Mouse (Mus musculus): Measurements from ENCODE around the gene Frk. TPM values are rescaled to one million over a fixed set of nuclear protein-coding genes. Genes with fewer than 3 reads are reported as not detected.

The Frk gene
- polyA plus RNA-seq, 2 experiments = 3.6 to 7.4 TPM

- no peaks in the 10 kb centered on the region for H3K9me3 ChIP-seq (ENCODE audit: control insufficient read depth, low read length)
- no peak overlapping the region for H3K4me2 ChIP-seq (replicated peaks; ENCODE audit: low read depth, low read length, severe bottlenecking)
- no peak for DNase-seq (ENCODE audit: low spot score)
These were observed 14.2 kb upstream of the Frk start for GRCm38 (mm10) chr10:34469037-34469436.

DNA sequence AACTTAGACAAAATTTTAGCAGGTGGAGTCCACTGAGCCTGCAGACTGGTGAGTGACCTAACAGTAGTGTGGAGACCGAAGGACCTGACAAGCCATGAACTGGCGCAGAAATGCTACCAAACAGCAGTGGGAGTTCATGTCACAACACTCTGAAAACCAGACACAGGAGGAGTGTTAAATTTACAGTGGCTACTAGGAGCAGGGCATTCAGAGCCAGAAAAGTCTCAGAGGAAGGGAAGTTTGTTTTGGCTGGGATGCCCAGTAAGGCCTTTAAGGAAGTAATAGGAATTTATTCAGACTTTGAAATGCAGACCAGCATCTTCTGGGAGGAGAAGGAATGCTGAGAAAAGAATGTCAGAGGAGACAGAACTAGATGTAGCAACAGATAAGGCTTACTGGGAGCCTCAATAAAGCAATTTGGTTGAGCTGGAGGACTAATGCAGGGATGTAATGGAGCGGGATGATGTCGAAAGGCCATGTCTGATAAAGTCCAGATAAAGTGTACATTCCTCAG is 3.2 kb upstream of the Frk start:
- no peak for DNase-seq (ENCODE audit: low spot score)
- ATAC-seq (ENCODE audit: low FRiP score, low read depth) = no peak

More at GRCm38 (mm10) chr10:34469037-34469436, 14.2 kb upstream of the Frk start:
- TF ChIP-seq POLR2A (IDR thresholded peaks at IDR 0.05; ENCODE audit: borderline replicate concordance, extremely low read depth, insufficient read depth, insufficient read length) = no peak
- no peak overlapping the region for H3K4me3 ChIP-seq (replicated peaks; ENCODE audit: low read length)
- 78% methylated on average over 2 of the region's 2 CpGs for WGBS
- no peaks in the 10 kb centered on the region for H3K4me1 ChIP-seq (ENCODE audit: control insufficient read depth, insufficient read depth, low read length)
- no peak overlapping the region for H3K9ac ChIP-seq (ENCODE audit: low read depth, low read length, severe bottlenecking)
- H3K36me3 ChIP-seq (ENCODE audit: control insufficient read depth, insufficient read depth, low read length) = no peaks in the 10 kb centered on the region
- ATAC-seq (ENCODE audit: low FRiP score, low read depth) = no peak
- no peak overlapping the region for H3K27ac ChIP-seq (replicated peaks; ENCODE audit: low read depth, low read length)
- no peaks in the 10 kb centered on the region for H3K27me3 ChIP-seq (ENCODE audit: control insufficient read depth, insufficient read depth, low read length)

GRCm38 (mm10) chr10:34484014-34484411 is 814 bp downstream of the Frk start:
- H3K27ac ChIP-seq (replicated peaks; ENCODE audit: low read depth, low read length) = peak overlapping the region; percentile 76
- WGBS = 58% methylated on average over 14 of the region's 14 CpGs
- no peaks in the 10 kb centered on the region for H3K4me1 ChIP-seq (ENCODE audit: control insufficient read depth, insufficient read depth, low read length)
- H3K36me3 ChIP-seq (ENCODE audit: control insufficient read depth, insufficient read depth, low read length) = no peaks in the 10 kb centered on the region
- peak overlapping the region; percentile 55 for H3K4me2 ChIP-seq (replicated peaks; ENCODE audit: low read depth, low read length, severe bottlenecking)
- H3K9me3 ChIP-seq (ENCODE audit: control insufficient read depth, low read length) = no peaks in the 10 kb centered on the region
- peak overlapping the region; percentile 39 for H3K4me3 ChIP-seq (replicated peaks; ENCODE audit: low read length)
- ATAC-seq (ENCODE audit: low FRiP score, low read depth) (peak; percentile 38; the same call in 1 of the 2 replicates), DNase-seq (ENCODE audit: low spot score) (peak; percentile 12)
- H3K9ac ChIP-seq (ENCODE audit: low read depth, low read length, severe bottlenecking) = peak overlapping the region; percentile 59
- no peak for TF ChIP-seq POLR2A (IDR thresholded peaks at IDR 0.05; ENCODE audit: borderline replicate concordance, extremely low read depth, insufficient read depth, insufficient read length)
- no peaks in the 10 kb centered on the region for H3K27me3 ChIP-seq (ENCODE audit: control insufficient read depth, insufficient read depth, low read length)

More for the DNA sequence above, 3.2 kb upstream of the Frk start:
- H3K27ac ChIP-seq (replicated peaks; ENCODE audit: low read depth, low read length) = no peak overlapping the region
- H3K4me2 ChIP-seq (replicated peaks; ENCODE audit: low read depth, low read length, severe bottlenecking) = no peak overlapping the region
- whole genome bisulfite sequencing = 47% methylated on average over 4 of the region's 4 CpGs
- no peaks in the 10 kb centered on the region for H3K27me3 ChIP-seq (ENCODE audit: control insufficient read depth, insufficient read depth, low read length)
- no peaks in the 10 kb centered on the region for H3K9me3 ChIP-seq (ENCODE audit: control insufficient read depth, low read length)
- TF ChIP-seq POLR2A (IDR thresholded peaks at IDR 0.05; ENCODE audit: borderline replicate concordance, extremely low read depth, insufficient read depth, insufficient read length) = no peak
- H3K36me3 ChIP-seq (ENCODE audit: control insufficient read depth, insufficient read depth, low read length) = no peaks in the 10 kb centered on the region
- H3K9ac ChIP-seq (ENCODE audit: low read depth, low read length, severe bottlenecking) = no peak overlapping the region
- no peak overlapping the region for H3K4me3 ChIP-seq (replicated peaks; ENCODE audit: low read length)
- H3K4me1 ChIP-seq (ENCODE audit: control insufficient read depth, insufficient read depth, low read length) = no peaks in the 10 kb centered on the region

DNA sequence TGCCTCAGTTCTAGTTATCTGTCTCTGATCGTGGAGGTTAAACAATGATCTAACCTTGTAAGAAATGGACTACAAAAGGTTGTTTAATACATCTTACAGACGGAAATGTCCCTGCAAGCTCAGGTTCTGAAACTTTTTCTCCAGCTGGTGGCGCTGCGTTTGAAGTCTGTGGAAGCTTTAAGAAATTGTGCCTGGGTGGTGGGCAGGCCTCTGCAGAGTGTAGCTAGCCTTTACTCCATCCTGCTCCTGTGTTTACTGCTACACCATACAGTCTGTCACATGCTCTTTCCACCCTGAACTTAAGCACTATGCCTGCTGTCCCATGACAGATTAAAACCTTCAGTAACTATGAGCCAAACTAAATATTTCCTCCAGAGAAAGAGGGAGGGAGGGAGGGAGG is 1.9 kb downstream of the Frk start:
- ATAC-seq (ENCODE audit: low FRiP score, low read depth) (no peak), DNase-seq (ENCODE audit: low spot score) (no peak)
- no peaks in the 10 kb centered on the region for H3K36me3 ChIP-seq (ENCODE audit: control insufficient read depth, insufficient read depth, low read length)
- no peaks in the 10 kb centered on the region for H3K9me3 ChIP-seq (ENCODE audit: control insufficient read depth, low read length)
- 70% methylated on average over 4 of the region's 4 CpGs for whole genome bisulfite sequencing
- H3K4me1 ChIP-seq (ENCODE audit: control insufficient read depth, insufficient read depth, low read length) = no peaks in the 10 kb centered on the region
- no peak overlapping the region for H3K27ac ChIP-seq (replicated peaks; ENCODE audit: low read depth, low read length)
- H3K4me3 ChIP-seq (replicated peaks; ENCODE audit: low read length) = no peak overlapping the region; the same call in 1 of the 2 replicates
- peak overlapping the region; percentile 55; the same call in 1 of the 2 replicates for H3K4me2 ChIP-seq (replicated peaks; ENCODE audit: low read depth, low read length, severe bottlenecking)
- no peak overlapping the region for H3K9ac ChIP-seq (ENCODE audit: low read depth, low read length, severe bottlenecking)
- no peak for TF ChIP-seq POLR2A (IDR thresholded peaks at IDR 0.05; ENCODE audit: borderline replicate concordance, extremely low read depth, insufficient read depth, insufficient read length)
- H3K27me3 ChIP-seq (ENCODE audit: control insufficient read depth, insufficient read depth, low read length) = no peaks in the 10 kb centered on the region

GRCm38 (mm10) chr10:34507807-34508206 is 24.6 kb downstream of the Frk start:
- WGBS = 75% methylated on average over 2 of the region's 2 CpGs
- H3K4me2 ChIP-seq (replicated peaks; ENCODE audit: low read depth, low read length, severe bottlenecking) = no peak overlapping the region
- H3K4me1 ChIP-seq (ENCODE audit: control insufficient read depth, insufficient read depth, low read length) = 0 out of 2 replicates have a peak, but pooled peaks cover 6% of the 10 kb centered on the region
- H3K27me3 ChIP-seq (ENCODE audit: control insufficient read depth, insufficient read depth, low read length) = no peaks in the 10 kb centered on the region
- no peak overlapping the region for H3K27ac ChIP-seq (replicated peaks; ENCODE audit: low read depth, low read length)
- H3K9me3 ChIP-seq (ENCODE audit: control insufficient read depth, low read length) = no peaks in the 10 kb centered on the region
- H3K36me3 ChIP-seq (ENCODE audit: control insufficient read depth, insufficient read depth, low read length) = no peaks in the 10 kb centered on the region
- H3K9ac ChIP-seq (ENCODE audit: low read depth, low read length, severe bottlenecking) = no peak overlapping the region
- DNase-seq (ENCODE audit: low spot score) (no peak), ATAC-seq (ENCODE audit: low FRiP score, low read depth) (no peak)
- no peak for TF ChIP-seq POLR2A (IDR thresholded peaks at IDR 0.05; ENCODE audit: borderline replicate concordance, extremely low read depth, insufficient read depth, insufficient read length)
- H3K4me3 ChIP-seq (replicated peaks; ENCODE audit: low read length) = no peak overlapping the region

Measured in limb, embryonic 14.5 days (tissue).